Mouse (Mus musculus): ENCODE data around the gene Cfap58. TPM values are rescaled to one million over a fixed set of nuclear protein-coding genes. Genes with fewer than 3 reads are reported as not detected.

Gene Cfap58
- total RNA-seq, 2 experiments from 2014 or later, result 0.13 TPM; not detected in 1

- no peak for DNase-seq
These were observed 20.1 kb upstream of the Cfap58 start for GRCm38 (mm10) chr19:47917396-47917795.

GRCm38 (mm10) chr19:47918016-47918415 is 19.5 kb upstream of the Cfap58 start:
- DNase-seq, result no peak

GRCm38 (mm10) chr19:47918455-47919101 is 18.9 kb upstream of the Cfap58 start:
- DNase-seq, result no peak

DNA sequence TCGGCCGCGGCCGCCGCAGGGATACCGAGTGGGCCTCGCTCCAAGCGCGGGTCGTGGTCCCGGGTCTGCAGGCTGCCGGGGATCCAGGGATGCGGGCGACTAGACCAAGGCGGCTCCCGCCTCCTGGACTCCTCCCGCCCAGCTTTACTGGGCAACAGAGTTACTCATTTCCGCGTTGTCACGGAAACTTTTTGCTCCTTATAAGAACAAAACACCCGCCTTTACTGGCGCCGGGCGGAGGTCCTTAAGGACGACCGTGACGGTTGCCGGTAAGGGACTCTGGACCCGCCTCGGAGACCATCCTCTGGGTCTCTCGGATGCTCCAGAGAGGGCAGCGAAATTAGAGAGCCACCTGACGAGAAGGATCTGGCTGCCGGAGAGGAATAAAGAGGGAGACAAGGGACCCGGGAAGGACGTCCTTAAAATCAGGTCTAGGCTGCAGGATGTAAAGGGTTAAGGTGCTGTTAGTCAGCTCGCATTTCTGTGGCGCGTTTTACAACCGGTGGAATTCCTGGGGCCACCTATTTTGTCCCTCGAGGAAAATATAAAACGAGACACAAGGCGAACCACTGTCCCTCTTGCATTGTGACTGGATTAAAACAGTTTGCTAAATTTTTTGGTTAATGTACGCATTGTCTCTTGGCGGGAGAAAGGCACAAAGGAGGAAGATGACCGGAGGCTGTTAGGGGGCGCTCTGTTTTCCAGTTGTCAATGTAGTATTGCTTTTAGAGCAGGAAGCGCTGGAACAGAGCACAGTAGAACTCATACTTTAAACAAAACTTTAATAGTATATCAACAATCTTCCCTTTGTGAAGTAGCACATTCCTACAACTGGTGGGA is 18.1 kb upstream of the Cfap58 start, which contains the start of the genes Cfap43 and Itprip:
TSS of gene Cfap43 (minus strand) at position 162 of the 840 bp plus-strand sequence.
TSS of gene Itprip (minus strand) at position 174 of the 840 bp plus-strand sequence.
- DNase-seq, result peak; percentile 82 to 85

GRCm38 (mm10) chr19:47919966-47920375 is 17.5 kb upstream of the Cfap58 start:
- no peak for DNase-seq

- peak; percentile 47 to 51 for DNase-seq
These were observed 11.7 kb upstream of the Cfap58 start for GRCm38 (mm10) chr19:47925819-47926218.

DNA sequence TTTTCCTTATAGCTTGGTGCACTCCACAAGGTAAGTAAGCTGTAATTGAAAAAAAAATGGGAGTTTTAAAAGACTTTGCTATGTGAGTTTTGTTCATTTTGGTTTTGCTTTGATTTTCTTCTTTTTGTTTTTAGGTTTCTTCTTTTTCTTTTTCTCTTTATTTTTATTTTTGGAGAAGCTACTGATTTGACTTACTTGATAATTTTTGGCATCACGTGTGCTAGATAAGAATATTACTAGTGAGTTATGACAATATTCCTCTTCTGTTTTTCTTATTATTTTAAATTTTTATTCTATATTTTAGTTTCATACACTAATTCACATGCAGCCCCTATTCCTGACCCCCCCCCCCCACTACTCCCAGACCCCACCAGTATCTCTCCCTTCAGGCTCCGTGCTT is 10.4 kb upstream of the Cfap58 start:
- no peak for DNase-seq

- no peak for DNase-seq
These were observed 8.4 kb upstream of the Cfap58 start for GRCm38 (mm10) chr19:47929043-47929442.

GRCm38 (mm10) chr19:47931982-47932638 is 5.4 kb upstream of the Cfap58 start:
- DNase-seq, result no peak

- no peak for DNase-seq
These were observed 3.3 kb upstream of the Cfap58 start for GRCm38 (mm10) chr19:47934146-47934545.

GRCm38 (mm10) chr19:47934636-47935238 is 2.7 kb upstream of the Cfap58 start:
- no peak for DNase-seq

- DNase-seq, result no peak
These were observed 1.9 kb upstream of the Cfap58 start for GRCm38 (mm10) chr19:47935530-47935929.

DNA sequence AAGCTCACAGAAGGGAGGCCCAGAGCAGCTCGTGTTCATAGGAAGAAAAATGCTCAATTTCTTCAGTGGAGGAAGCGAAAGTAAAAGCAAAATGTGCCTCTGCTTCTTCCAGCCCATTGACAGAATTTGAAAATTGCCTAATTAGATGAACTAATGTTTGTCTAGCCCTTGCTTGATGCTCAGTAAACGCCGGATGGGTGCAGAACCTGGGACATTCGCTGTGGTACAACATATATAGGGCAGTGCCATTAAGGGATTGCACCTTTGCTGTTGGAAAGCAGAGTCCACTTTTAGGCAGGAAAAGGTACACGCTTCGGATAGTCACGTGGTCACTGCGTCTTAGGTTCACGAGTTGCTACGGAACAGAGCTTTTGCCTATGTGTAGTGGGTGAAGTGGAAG is 985 bp upstream of the Cfap58 start:
- no peak for DNase-seq

DNA sequence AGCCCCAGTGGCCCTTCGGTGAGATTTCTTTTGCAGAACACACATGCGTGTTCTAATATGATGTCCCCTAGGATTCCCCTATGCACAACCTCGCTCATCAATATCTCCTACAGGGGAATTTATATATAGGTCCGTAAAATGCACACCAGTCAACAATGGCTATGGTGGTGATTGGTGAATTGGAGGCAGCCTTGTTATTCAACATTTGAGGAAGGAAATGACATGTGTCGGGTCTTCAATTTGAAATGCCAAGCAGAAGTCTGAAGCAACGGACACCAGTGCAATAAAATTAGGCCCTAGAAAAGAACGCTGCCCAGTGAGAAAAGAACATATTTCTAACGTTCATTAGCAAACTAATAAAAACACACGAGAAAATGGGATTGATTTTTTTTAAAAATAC is 537 bp upstream of the Cfap58 start:
- DNase-seq, result no peak

GRCm38 (mm10) chr19:47939361-47939760 is 1.9 kb downstream of the Cfap58 start:
- no peak for DNase-seq

- no peak for DNase-seq
These were observed 9.5 kb downstream of the Cfap58 start for GRCm38 (mm10) chr19:47946821-47947465.

GRCm38 (mm10) chr19:47950946-47951345 is 13.5 kb downstream of the Cfap58 start:
- DNase-seq, result no peak

DNA sequence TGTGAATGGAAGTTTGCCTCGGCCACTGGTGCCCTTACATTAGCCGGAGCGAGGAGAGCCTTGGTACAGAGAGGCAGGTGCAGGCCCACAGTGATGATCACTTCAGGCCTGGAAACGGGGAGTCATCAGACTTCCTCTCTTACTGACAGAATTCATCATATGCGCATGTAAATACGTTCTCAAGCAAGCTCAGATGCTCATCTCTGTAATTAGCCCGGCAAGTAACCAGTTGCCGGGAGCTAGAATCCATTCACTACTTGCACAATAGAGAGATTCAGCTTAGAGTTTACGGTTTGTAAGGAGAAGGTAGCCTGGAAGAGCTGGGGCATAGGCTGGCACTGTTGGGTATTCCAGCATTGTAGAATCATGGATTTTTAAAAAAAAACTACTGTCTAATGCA is 15.7 kb downstream of the Cfap58 start:
- DNase-seq, result no peak

- DNase-seq, result no peak
These were observed 20.7 kb downstream of the Cfap58 start for GRCm38 (mm10) chr19:47958181-47958580.

DNA sequence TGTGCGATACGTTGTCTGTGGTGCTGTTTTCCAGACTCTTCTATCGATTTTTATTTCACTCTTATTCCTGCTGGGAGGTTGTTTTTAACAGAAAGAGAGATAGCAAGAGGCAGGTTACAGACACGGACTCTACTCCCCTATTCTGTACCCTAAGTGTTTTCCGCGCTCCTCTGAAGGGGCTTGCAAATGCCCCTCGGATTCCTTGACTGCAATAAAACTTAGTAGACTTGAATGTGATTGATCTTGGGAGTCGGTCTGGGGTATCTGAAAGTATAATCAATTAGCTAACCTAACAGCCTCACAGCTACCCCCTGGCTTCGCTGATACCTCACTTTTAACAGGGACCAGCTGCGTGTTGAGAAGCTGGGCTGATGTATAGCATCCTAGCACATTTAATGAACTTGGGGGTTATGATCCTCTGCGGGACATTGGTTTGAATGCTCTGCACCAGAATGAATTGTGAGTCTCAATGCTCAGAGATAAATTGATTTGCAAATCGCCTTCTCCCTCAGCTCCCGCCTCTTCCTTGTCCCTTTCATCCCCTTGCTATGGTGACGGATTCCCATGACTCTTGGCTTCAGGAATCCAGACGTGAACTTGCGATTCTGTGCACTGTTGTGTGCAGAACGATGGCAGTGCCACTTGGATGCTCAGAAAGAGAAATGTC is 31.7 kb downstream of the Cfap58 start:
- no peak for DNase-seq

- no peak for DNase-seq
These were observed 33.6 kb downstream of the Cfap58 start for GRCm38 (mm10) chr19:47971066-47971465.

All from adrenal gland, postnatal 36 days (tissue).